Mouse (Mus musculus): ENCODE results near the gene Usp36. TPM values are rescaled to one million over a fixed set of nuclear protein-coding genes. Genes with fewer than 3 reads are reported as not detected.

Usp36 gene
- 26.1 and 26.8 TPM in 2 replicates for polyA plus RNA-seq (2011; ENCODE audit: insufficient read depth, insufficient read length, low read depth, missing spikeins)

DNA sequence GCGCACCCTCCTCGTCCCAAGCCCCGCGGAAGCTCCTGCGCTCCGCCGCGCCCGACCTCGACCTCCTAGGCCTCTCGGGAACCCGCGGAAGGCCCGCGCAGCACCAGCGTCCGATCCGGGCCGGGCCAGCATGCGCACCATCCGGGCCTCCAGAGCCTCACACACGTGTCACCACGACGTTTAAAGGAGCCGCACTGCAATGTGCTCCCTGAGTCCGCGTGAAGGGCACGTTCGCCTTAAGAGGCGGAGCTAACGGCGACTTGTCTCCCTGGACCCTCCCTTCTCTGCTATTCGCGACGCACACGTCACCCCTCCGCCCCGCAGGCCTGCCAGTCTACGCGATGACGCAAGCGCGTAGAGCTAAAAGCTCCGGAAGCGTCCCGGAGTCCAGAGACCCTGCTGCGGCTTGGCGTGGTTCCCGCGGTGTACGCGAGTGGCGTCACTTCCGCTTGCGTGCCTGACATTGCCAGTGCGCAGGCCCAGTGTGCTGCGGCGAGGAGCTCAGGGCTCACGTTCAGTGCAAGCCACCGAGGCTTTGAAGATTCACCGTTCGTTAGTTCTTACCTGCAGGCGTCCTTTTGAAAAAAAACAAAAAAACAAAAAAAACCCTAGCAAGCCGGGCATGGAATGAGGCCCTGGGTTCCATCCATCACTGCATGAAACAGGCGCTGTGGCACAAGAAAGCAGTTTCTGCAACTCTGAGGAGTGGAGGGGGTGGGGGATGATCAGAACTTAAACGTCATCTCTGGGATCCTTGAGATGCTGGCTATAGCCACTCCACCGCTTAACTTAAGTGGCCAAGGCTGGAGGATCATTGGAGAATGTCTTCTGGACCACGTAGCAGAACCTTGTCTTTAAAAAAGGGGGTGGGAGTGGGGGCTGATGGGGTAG lies at the start of gene Usp36:
Gene Usp36 (minus strand): TSS at position 246 of the 891 bp plus-strand sequence.
- peak within 1 kb of the TSS; percentile 90 for H3K4me3 ChIP-seq (ENCODE audit: low read depth, low read length)
- TF ChIP-seq CTCF (IDR thresholded peaks at IDR 0.05; ENCODE audit: low read depth, low read length) (no peak), POLR2A (IDR thresholded peaks at IDR 0.05; ENCODE audit: insufficient read depth, low read length) (peak; percentile 92), EP300 (IDR thresholded peaks at IDR 0.05; ENCODE audit: insufficient read depth, low read depth, low read length) (peak; percentile 22; the same call in 1 of the 2 replicates)

DNA sequence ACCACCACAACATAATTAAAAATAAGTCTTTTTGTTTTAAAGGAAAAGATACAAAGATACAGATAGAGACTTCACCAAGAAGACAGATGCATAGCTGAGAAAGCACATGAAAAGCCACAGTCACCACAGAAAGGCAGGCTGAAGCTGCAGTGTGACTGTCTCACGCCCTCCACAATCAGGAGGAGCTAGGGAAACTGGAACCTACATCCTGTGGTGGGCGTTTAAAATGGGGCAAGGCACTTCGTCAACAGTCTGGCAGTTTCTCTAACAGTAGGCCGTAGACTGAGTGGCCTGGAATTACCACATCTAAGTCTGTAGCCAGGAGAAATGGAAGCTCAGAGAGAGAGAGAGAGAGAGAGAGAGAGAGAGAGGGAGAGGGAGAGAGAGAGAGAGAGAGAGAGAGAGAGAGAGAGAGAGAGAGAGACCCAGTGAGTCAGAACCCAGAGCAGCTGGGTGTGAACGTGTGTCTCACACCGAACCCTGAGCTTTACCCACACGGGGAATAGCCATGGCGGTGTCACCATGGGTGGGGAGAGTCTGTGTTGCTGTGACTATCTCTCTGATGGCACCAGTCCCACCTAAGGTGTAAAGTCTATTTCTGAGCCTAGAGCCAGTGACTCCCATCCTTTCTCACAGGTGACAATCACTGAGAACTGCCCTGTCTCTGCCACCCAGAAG lies 47.6 kb upstream of the Usp36 start:
- Histone ChIP-seq H3K4me1 (ENCODE audit: control insufficient read depth, insufficient read depth, low read length) (peaks cover 6% of the 10 kb centered on the region), H3K4me3 (ENCODE audit: low read depth, low read length) (no peak overlapping the region), H3K9ac (ENCODE audit: low read depth, poor library complexity, severe bottlenecking) (no peak overlapping the region), H3K27ac (ENCODE audit: insufficient read depth, low read length) (no peak overlapping the region), H3K27me3 (ENCODE audit: control insufficient read depth, insufficient read depth, low read length, poor library complexity, severe bottlenecking) (no peaks in the 10 kb centered on the region), H3K36me3 (ENCODE audit: control insufficient read depth, insufficient read depth, low read length, poor library complexity, severe bottlenecking) (no peaks in the 10 kb centered on the region), H3K9me3 (replicated peaks; ENCODE audit: control insufficient read depth, insufficient read depth, low read length, poor library complexity, severe bottlenecking) (no peaks in the 10 kb centered on the region)
- TF ChIP-seq EP300 (IDR thresholded peaks at IDR 0.05; ENCODE audit: insufficient read depth, low read depth, low read length): no peak

More for the DNA sequence above, at the start of gene Usp36:
- peak within 1 kb of the TSS; percentile 29; the same call in 1 of the 2 replicates for H3K27ac ChIP-seq (ENCODE audit: insufficient read depth, low read length)
- H3K9me3 ChIP-seq (replicated peaks; ENCODE audit: control insufficient read depth, insufficient read depth, low read length, poor library complexity, severe bottlenecking): no peaks in the 10 kb centered on the region
- H3K9ac ChIP-seq (ENCODE audit: low read depth, poor library complexity, severe bottlenecking): peak within 1 kb of the TSS; percentile 76
- peaks cover 21% of the 10 kb centered on the region for H3K36me3 ChIP-seq (ENCODE audit: control insufficient read depth, insufficient read depth, low read length, poor library complexity, severe bottlenecking)
- no peaks in the 10 kb centered on the region for H3K4me1 ChIP-seq (ENCODE audit: control insufficient read depth, insufficient read depth, low read length)
- no peaks in the 10 kb centered on the region for H3K27me3 ChIP-seq (ENCODE audit: control insufficient read depth, insufficient read depth, low read length, poor library complexity, severe bottlenecking)

GRCm38 (mm10) chr11:118333431-118333830 lies 43.4 kb upstream of the Usp36 start:
- no peaks in the 10 kb centered on the region for H3K9me3 ChIP-seq (replicated peaks; ENCODE audit: control insufficient read depth, insufficient read depth, low read length, poor library complexity, severe bottlenecking)
- no peak overlapping the region for H3K4me3 ChIP-seq (ENCODE audit: low read depth, low read length)
- no peaks in the 10 kb centered on the region for H3K36me3 ChIP-seq (ENCODE audit: control insufficient read depth, insufficient read depth, low read length, poor library complexity, severe bottlenecking)
- H3K27me3 ChIP-seq (ENCODE audit: control insufficient read depth, insufficient read depth, low read length, poor library complexity, severe bottlenecking): no peaks in the 10 kb centered on the region
- no peak overlapping the region for H3K27ac ChIP-seq (ENCODE audit: insufficient read depth, low read length)
- TF ChIP-seq CTCF (IDR thresholded peaks at IDR 0.05; ENCODE audit: low read depth, low read length) (no peak), EP300 (IDR thresholded peaks at IDR 0.05; ENCODE audit: insufficient read depth, low read depth, low read length) (no peak), POLR2A (IDR thresholded peaks at IDR 0.05; ENCODE audit: insufficient read depth, low read length) (no peak)
- no peak overlapping the region for H3K9ac ChIP-seq (ENCODE audit: low read depth, poor library complexity, severe bottlenecking)
- no peaks in the 10 kb centered on the region for H3K4me1 ChIP-seq (ENCODE audit: control insufficient read depth, insufficient read depth, low read length)

GRCm38 (mm10) chr11:118332376-118332775 lies 42.3 kb upstream of the Usp36 start:
- Histone ChIP-seq H3K9ac (ENCODE audit: low read depth, poor library complexity, severe bottlenecking) (no peak overlapping the region), H3K9me3 (replicated peaks; ENCODE audit: control insufficient read depth, insufficient read depth, low read length, poor library complexity, severe bottlenecking) (no peaks in the 10 kb centered on the region), H3K4me3 (ENCODE audit: low read depth, low read length) (no peak overlapping the region), H3K4me1 (ENCODE audit: control insufficient read depth, insufficient read depth, low read length) (no peaks in the 10 kb centered on the region), H3K27ac (ENCODE audit: insufficient read depth, low read length) (no peak overlapping the region), H3K36me3 (ENCODE audit: control insufficient read depth, insufficient read depth, low read length, poor library complexity, severe bottlenecking) (no peaks in the 10 kb centered on the region), H3K27me3 (ENCODE audit: control insufficient read depth, insufficient read depth, low read length, poor library complexity, severe bottlenecking) (no peaks in the 10 kb centered on the region)
- TF ChIP-seq EP300 (IDR thresholded peaks at IDR 0.05; ENCODE audit: insufficient read depth, low read depth, low read length) (no peak), CTCF (IDR thresholded peaks at IDR 0.05; ENCODE audit: low read depth, low read length) (no peak), POLR2A (IDR thresholded peaks at IDR 0.05; ENCODE audit: insufficient read depth, low read length) (no peak)

GRCm38 (mm10) chr11:118330777-118331176 lies 40.7 kb upstream of the Usp36 start:
- Histone ChIP-seq H3K4me1 (ENCODE audit: control insufficient read depth, insufficient read depth, low read length) (no peaks in the 10 kb centered on the region), H3K4me3 (ENCODE audit: low read depth, low read length) (no peak overlapping the region), H3K27ac (ENCODE audit: insufficient read depth, low read length) (no peak overlapping the region), H3K9ac (ENCODE audit: low read depth, poor library complexity, severe bottlenecking) (no peak overlapping the region), H3K9me3 (replicated peaks; ENCODE audit: control insufficient read depth, insufficient read depth, low read length, poor library complexity, severe bottlenecking) (no peaks in the 10 kb centered on the region), H3K36me3 (ENCODE audit: control insufficient read depth, insufficient read depth, low read length, poor library complexity, severe bottlenecking) (no peaks in the 10 kb centered on the region), H3K27me3 (ENCODE audit: control insufficient read depth, insufficient read depth, low read length, poor library complexity, severe bottlenecking) (no peaks in the 10 kb centered on the region)
- no peak for TF ChIP-seq CTCF (IDR thresholded peaks at IDR 0.05; ENCODE audit: low read depth, low read length)
- TF ChIP-seq EP300 (IDR thresholded peaks at IDR 0.05; ENCODE audit: insufficient read depth, low read depth, low read length): no peak

GRCm38 (mm10) chr11:118330361-118330760 lies 40.3 kb upstream of the Usp36 start:
- Histone ChIP-seq H3K27me3 (ENCODE audit: control insufficient read depth, insufficient read depth, low read length, poor library complexity, severe bottlenecking) (no peaks in the 10 kb centered on the region), H3K27ac (ENCODE audit: insufficient read depth, low read length) (no peak overlapping the region), H3K36me3 (ENCODE audit: control insufficient read depth, insufficient read depth, low read length, poor library complexity, severe bottlenecking) (no peaks in the 10 kb centered on the region), H3K9me3 (replicated peaks; ENCODE audit: control insufficient read depth, insufficient read depth, low read length, poor library complexity, severe bottlenecking) (no peaks in the 10 kb centered on the region), H3K4me1 (ENCODE audit: control insufficient read depth, insufficient read depth, low read length) (no peaks in the 10 kb centered on the region), H3K9ac (ENCODE audit: low read depth, poor library complexity, severe bottlenecking) (no peak overlapping the region), H3K4me3 (ENCODE audit: low read depth, low read length) (no peak overlapping the region)
- TF ChIP-seq CTCF (IDR thresholded peaks at IDR 0.05; ENCODE audit: low read depth, low read length) (no peak), POLR2A (IDR thresholded peaks at IDR 0.05; ENCODE audit: insufficient read depth, low read length) (no peak), EP300 (IDR thresholded peaks at IDR 0.05; ENCODE audit: insufficient read depth, low read depth, low read length) (no peak)
